Mouse (Mus musculus) heart, embryonic 11.5 days (tissue): Measurements from ENCODE around the gene Ttll11. TPM values are rescaled to one million over a fixed set of nuclear protein-coding genes. Genes with fewer than 3 reads are reported as not detected.
A peak's percentile ranks its signal among the peaks of the same experiment; 100 is the strongest.

Experiments
- ATAC-seq: fragments of 200-750 bp; cut with Nextera tagmentation; replicated peaks from 2 replicates; pipeline ENCODE4 v1.8.0; 2017; ENCODE audit warnings: moderate library complexity; ENCODE audit not compliant: insufficient number of reproducible peaks, low FRiP score, low TSS enrichment
- H3K27ac ChIP-seq: fragments of 300-500 bp; sonication (generic); 2 replicates; pipeline ENCODE4 v1.5.1; 2014; ENCODE audit warnings: mild to moderate bottlenecking, low read depth, low read length
- H3K27me3 ChIP-seq: fragments of 300-500 bp; sonication (generic); 2 replicates; pipeline ENCODE4 v1.6.1; 2014; ENCODE audit warnings: mild to moderate bottlenecking, low read length, mixed read lengths; ENCODE audit not compliant: control insufficient read depth, insufficient read depth
- H3K36me3 ChIP-seq: fragments of 300-500 bp; sonication (generic); 2 replicates; pipeline ENCODE4 v1.6.1; 2014; ENCODE audit warnings: mild to moderate bottlenecking, low read length, moderate library complexity, mixed read lengths; ENCODE audit not compliant: control insufficient read depth, insufficient read depth
- H3K4me1 ChIP-seq: fragments of 300-500 bp; sonication (generic); 2 replicates; pipeline ENCODE4 v1.6.1; 2014; ENCODE audit warnings: low read length; ENCODE audit not compliant: control insufficient read depth, insufficient read depth
- H3K4me2 ChIP-seq: fragments of 300-500 bp; sonication (generic); 2 replicates; pipeline ENCODE4 v1.6.1; 2014; ENCODE audit warnings: mild to moderate bottlenecking, moderate library complexity
- H3K4me3 ChIP-seq: fragments of 300-500 bp; sonication (generic); 2 replicates; pipeline ENCODE4 v1.5.1; 2014; ENCODE audit warnings: low read depth, low read length
- H3K9ac ChIP-seq: fragments of 300-500 bp; sonication (generic); 2 replicates; pipeline ENCODE4 v1.6.1; 2014; ENCODE audit warnings: mild to moderate bottlenecking, low read depth, low read length, moderate library complexity
- H3K9me3 ChIP-seq: fragments of 300-500 bp; sonication (generic); replicated peaks from 2 replicates; pipeline ENCODE4 v1.6.1; 2016; ENCODE audit warnings: low read length; ENCODE audit not compliant: control insufficient read depth
- WGBS: fragments of 180-500 bp; shearing (Covaris S2); extraction: QIAGEN DNeasy Blood & Tissue Kit; methylation state at CpG from one replicate; pipeline ENCODE4 v1.1.7; 2014; ENCODE audit not compliant: insufficient replicate concordance; 5-methylcytosine and 5-hydroxymethylcytosine counted together
- polyA plus RNA-seq: library from polyadenylated mRNA; unstranded; fragments of >200 nt; fragmentation: Nextera tagmentation; extraction: Ambion mirVana; gene quantifications from 2 replicates; pipeline ENCODE4 v1.2.1, GENCODE M21; 2014

Gene Ttll11
- polyA plus RNA-seq, 1 experiment from 2014 or later: 0.34 TPM

DNA sequence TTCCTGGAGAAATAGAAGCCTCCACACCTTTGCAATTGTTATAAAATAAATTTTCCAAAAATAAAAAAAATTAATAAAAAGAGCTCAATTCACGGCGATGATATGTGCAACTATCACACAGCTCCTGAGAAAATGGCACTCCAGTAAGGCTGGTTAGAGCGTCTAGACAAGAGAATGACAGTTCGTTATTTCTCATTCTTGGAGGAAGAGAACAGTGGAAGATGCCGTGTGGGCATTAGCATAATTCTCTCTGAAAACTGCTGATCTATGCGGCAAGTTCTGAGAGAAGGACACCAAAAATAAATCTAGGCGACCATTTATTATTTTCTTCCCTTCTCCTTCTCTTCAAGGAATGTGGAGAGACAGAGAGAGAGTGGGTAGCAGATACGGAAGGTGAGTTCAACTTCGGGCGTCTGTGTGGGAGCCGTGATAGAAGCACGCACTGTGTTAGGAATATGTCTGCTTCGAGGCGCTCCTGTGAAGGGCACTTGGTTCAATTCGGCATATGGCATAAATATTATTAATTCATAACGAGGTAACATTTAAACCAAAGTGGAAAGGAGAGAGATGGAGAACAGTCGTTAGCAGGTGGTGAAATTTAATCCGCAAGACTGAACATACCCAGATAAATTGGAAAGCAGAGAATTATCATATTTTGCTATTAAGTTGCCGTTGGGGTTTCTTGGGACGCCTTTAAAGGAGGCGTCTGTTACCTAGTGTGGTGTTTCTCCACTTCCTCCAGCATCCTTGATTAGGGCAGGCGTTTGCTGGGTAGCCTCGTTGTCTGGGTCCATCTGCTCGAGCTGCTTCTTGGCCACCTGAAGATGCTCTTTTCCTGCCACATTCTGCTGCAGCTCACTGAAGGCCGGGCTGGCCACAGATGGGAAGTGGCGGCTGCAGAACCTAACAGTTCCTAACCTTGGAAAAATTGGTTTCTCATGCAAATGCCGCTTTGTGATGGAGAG lies 190.1 kb downstream of the Ttll11 start:
- no peaks in the 10 kb centered on the region for H3K36me3 ChIP-seq
- 82% methylated on average over 27 of the region's 27 CpGs for WGBS
- ATAC-seq: no peak

DNA sequence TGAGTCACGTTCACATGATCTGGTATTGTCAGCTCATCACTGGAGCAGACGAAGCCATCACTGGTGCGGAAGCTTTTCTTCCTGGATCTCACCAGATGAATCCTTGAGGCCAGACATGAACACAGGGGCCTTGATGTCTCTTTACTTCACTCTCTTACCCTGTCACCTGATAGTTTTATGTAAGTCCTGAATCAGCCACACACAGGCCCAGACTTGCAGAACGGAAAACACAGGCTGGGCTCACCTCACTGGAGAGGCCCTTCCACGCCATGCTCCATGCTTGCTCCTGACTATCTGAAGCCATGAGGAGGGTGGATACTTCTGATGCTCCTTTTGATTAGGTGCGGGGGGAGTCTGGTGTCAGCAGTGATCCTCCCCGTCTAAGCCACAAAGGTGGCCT lies 193.8 kb downstream of the Ttll11 start:
- Histone ChIP-seq H3K27ac (no peak overlapping the region), H3K9ac (no peak overlapping the region), H3K4me2 (no peak overlapping the region), H3K36me3 (no peaks in the 10 kb centered on the region), H3K27me3 (no peaks in the 10 kb centered on the region), H3K4me1 (peaks cover 11% of the 10 kb centered on the region), H3K9me3 (no peaks in the 10 kb centered on the region), H3K4me3 (no peak overlapping the region)
- no peak for ATAC-seq
- 84% methylated on average over 7 of the region's 7 CpGs for WGBS

More for the DNA sequence above, 190.1 kb downstream of the Ttll11 start:
- Histone ChIP-seq H3K4me1 (peaks cover 4% of the 10 kb centered on the region; the same call in 1 of the 2 replicates), H3K27me3 (no peaks in the 10 kb centered on the region), H3K9ac (no peak overlapping the region), H3K4me2 (no peak overlapping the region), H3K9me3 (no peaks in the 10 kb centered on the region), H3K4me3 (no peak overlapping the region), H3K27ac (no peak overlapping the region)

DNA sequence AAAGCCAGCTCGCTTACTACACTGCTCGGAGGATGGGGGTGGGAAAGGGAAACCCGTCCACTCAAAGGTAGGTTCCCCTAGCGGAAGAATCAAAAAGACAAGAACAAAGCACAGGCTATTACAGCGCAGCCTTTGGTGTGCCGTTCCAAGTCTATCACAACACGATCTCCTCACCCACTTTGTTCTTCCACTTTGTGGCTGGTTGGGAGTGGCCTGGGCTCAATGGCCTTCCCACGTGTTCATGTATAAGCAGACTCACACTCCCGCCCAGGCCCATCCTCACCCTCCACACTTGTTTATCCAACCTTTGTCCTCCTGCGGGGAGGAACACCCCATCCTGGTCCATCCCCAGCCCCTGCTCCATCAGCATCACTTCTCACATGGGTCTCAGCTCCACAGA lies 196.3 kb downstream of the Ttll11 start:
- Histone ChIP-seq H3K9me3 (no peaks in the 10 kb centered on the region), H3K36me3 (no peaks in the 10 kb centered on the region), H3K4me3 (no peak overlapping the region), H3K4me1 (peaks cover 18% of the 10 kb centered on the region), H3K27ac (no peak overlapping the region), H3K4me2 (no peak overlapping the region), H3K9ac (no peak overlapping the region), H3K27me3 (no peaks in the 10 kb centered on the region)
- 46% methylated on average over 10 of the region's 10 CpGs for WGBS
- no peak for ATAC-seq

DNA sequence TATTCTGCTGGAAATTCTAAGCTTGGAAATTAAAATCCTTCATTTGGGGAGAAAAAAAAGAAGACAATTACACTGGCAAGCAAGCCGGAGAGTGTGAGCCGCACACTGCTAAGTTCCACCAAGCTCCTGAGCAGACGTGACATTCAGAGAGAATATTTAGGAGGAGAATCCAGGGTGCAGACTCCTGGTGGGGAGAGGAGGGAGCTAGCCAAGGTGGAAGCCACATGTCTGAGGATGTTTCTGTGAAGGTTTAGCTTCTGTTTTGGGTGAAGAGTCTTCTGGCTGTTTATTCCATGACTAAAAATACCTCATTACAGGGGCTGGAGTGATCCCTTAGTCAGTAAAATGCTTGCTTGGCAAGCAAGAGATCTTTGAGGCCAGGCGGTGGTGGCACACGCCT lies 200.4 kb downstream of the Ttll11 start:
- Histone ChIP-seq H3K9me3 (no peaks in the 10 kb centered on the region), H3K9ac (no peak overlapping the region), H3K36me3 (no peaks in the 10 kb centered on the region), H3K27ac (no peak overlapping the region), H3K4me3 (no peak overlapping the region), H3K4me2 (no peak overlapping the region), H3K4me1 (peaks cover 35% of the 10 kb centered on the region), H3K27me3 (no peaks in the 10 kb centered on the region)
- WGBS: 82% methylated on average over 5 of the region's 5 CpGs
- no peak for ATAC-seq

DNA sequence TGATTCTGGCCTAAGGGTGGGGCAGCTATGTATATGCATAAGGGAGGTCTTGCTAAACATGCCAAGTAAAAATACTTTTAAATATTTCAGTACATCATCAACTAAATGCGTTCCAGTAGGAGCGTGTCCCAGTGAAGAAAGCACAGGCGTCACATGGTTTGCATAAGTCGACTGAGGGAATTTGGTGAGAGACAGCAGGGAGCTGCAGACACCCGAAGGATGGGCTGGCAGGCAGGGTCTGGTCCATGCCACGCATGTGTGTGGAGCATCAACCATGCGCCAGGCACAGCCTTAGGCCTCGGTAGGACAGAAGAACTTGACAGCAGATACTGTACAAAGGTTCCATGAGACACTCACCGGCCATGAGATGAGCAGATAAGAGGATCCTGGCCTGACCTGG lies 202.8 kb downstream of the Ttll11 start:
- Histone ChIP-seq H3K27ac (0 out of 2 replicates have a peak overlapping the region, but pooled peaks have one; percentile 10), H3K9me3 (no peaks in the 10 kb centered on the region), H3K27me3 (no peaks in the 10 kb centered on the region), H3K4me1 (peaks cover 28% of the 10 kb centered on the region), H3K4me2 (peak overlapping the region; percentile 32), H3K36me3 (no peaks in the 10 kb centered on the region), H3K9ac (no peak overlapping the region), H3K4me3 (0 out of 2 replicates have a peak overlapping the region, but pooled peaks have one; percentile 5)
- 72% methylated on average over 9 of the region's 9 CpGs for WGBS
- no peak for ATAC-seq

DNA sequence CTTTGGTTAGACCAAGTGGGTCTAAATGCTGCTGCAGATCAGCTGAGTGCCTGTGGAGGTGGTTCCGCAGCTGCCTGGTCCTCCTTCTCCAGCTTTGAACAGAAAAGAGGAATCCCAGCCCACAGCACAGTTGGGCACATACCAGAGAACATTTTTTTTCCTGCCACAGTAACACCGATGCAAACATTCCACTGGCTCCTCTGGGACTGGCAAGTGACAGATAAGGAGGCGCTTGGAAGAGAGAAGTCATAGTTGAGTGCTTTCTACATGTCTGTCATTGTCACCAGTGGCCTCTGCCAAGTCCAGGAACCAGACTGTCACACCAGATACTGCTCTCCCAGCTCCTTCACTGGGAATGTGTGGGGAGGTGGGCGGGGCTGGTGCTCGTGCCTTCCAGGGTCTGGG lies 204.1 kb downstream of the Ttll11 start:
- Histone ChIP-seq H3K9ac (no peak overlapping the region), H3K4me1 (peaks cover 28% of the 10 kb centered on the region), H3K27ac (peak overlapping the region; percentile 66), H3K9me3 (no peaks in the 10 kb centered on the region), H3K27me3 (no peaks in the 10 kb centered on the region), H3K4me3 (no peak overlapping the region), H3K4me2 (peak overlapping the region; percentile 32), H3K36me3 (no peaks in the 10 kb centered on the region)
- 10% methylated on average over 5 of the region's 5 CpGs for WGBS
- peak; percentile 70 for ATAC-seq

DNA sequence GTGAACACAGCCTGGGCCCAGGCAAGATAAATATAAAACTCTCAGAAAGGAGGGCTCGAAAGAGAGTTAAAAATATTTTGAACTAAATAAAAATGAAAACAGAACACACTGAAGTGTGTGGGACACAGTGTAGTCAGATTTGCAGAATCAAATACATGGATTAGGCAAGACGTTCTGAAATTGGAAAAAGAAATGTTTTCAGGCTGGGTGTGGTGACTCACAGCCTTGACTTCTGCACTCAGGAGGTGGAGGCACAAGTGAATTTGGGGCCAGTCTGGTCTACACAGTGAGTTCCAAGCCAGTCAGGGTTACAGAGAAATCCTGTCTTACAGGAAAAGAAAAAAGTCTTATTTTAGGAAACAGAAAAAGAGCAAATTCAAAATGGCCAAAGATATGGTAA lies 209.2 kb downstream of the Ttll11 start:
- no peaks in the 10 kb centered on the region for H3K27me3 ChIP-seq
- no peak overlapping the region for H3K9ac ChIP-seq
- no peak overlapping the region for H3K4me3 ChIP-seq
- WGBS: 60% methylated on average over 2 of the region's 2 CpGs
- H3K27ac ChIP-seq: no peak overlapping the region
- ATAC-seq: no peak
- peaks cover 33% of the 10 kb centered on the region for H3K4me1 ChIP-seq
- H3K36me3 ChIP-seq: no peaks in the 10 kb centered on the region
- H3K9me3 ChIP-seq: no peaks in the 10 kb centered on the region
- no peak overlapping the region for H3K4me2 ChIP-seq

DNA sequence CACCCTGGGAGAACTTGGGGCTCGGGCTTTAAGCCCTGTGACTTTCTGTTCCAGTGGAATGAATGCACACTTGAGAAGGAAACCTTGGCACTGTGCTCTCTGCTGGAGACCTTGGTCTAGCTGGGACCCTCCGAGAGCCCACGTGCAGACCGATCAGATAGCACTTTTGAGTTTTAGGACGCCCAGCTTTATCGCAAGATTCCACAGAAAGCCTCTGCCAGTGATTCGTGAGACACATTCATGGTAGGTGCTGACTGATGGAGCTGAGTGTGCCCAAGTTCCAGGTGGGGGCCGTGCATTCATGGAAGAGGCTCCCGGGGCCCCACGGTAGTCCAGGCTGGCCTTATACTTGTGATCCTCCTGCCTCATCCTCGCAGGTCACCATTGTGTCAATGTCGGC lies 210.3 kb downstream of the Ttll11 start:
- no peak overlapping the region for H3K9ac ChIP-seq
- WGBS: 63% methylated on average over 12 of the region's 12 CpGs
- no peak overlapping the region for H3K27ac ChIP-seq
- H3K4me2 ChIP-seq: no peak overlapping the region
- no peaks in the 10 kb centered on the region for H3K9me3 ChIP-seq
- H3K4me3 ChIP-seq: no peak overlapping the region
- H3K36me3 ChIP-seq: no peaks in the 10 kb centered on the region
- H3K27me3 ChIP-seq: no peaks in the 10 kb centered on the region
- no peak for ATAC-seq
- peaks cover 30% of the 10 kb centered on the region for H3K4me1 ChIP-seq
